Mouse (Mus musculus) heart, adult 2 months (tissue): ENCODE results near the gene 2210011C24Rik. TPM values are rescaled to one million over a fixed set of nuclear protein-coding genes. Genes with fewer than 3 reads are reported as not detected.
A peak's percentile ranks its signal among the peaks of the same experiment; 100 is the strongest.

ENCODE experiments used
- DNase-seq, 2 experiments: peaks; one replicate each; pipeline ENCODE4 v3.0.0; 2021
- H3K27ac ChIP-seq: fragments of 200-600 bp; 2 replicates; pipeline ENCODE4 v1.8.1; 2022
- H3K27me3 ChIP-seq: fragments of 200-500 bp; 2 replicates; pipeline ENCODE4 v1.6.1; 2012; ENCODE audit warnings: mild to moderate bottlenecking, low read length, inconsistent platforms, mixed read lengths; ENCODE audit not compliant: control insufficient read depth, insufficient read depth
- H3K36me3 ChIP-seq: fragments of 200-500 bp; 2 replicates; pipeline ENCODE4 v1.6.1; 2012; ENCODE audit warnings: low read length, inconsistent platforms; ENCODE audit not compliant: control insufficient read depth, insufficient read depth
- H3K4me1 ChIP-seq: fragments of 200-500 bp; 2 replicates; pipeline ENCODE4 v1.6.1; 2011; ENCODE audit warnings: low read length; ENCODE audit not compliant: control insufficient read depth, insufficient read depth
- H3K4me3 ChIP-seq: fragments of 200-600 bp; 2 replicates; pipeline ENCODE4 v1.8.1; 2022
- H3K79me2 ChIP-seq: fragments of 200-500 bp; replicated peaks from 2 replicates; pipeline ENCODE4 v1.6.1; 2012; ENCODE audit warnings: mild to moderate bottlenecking, inconsistent platforms, low read length, moderate library complexity, mixed read lengths; ENCODE audit not compliant: control insufficient read depth, insufficient read depth
- H3K9ac ChIP-seq: fragments of 200-500 bp; 2 replicates; pipeline ENCODE4 v1.6.1; 2012; ENCODE audit warnings: low read depth, mild to moderate bottlenecking, control low read depth, inconsistent platforms, low read length, mixed read lengths
- CTCF ChIP-seq: fragments of 200-600 bp; IDR thresholded peaks from 2 replicates; pipeline ENCODE4 v1.8.1; 2022; ENCODE audit warnings: antibody characterized with exemption, mild to moderate bottlenecking, moderate library complexity
- EP300 ChIP-seq: fragments of 200-500 bp; IDR thresholded peaks from 2 replicates; pipeline ENCODE4 v1.6.1; 2011; ENCODE audit warnings: low read depth, low read length, control low read depth; ENCODE audit not compliant: insufficient read depth
- POLR2A ChIP-seq: fragments of 200-500 bp; IDR thresholded peaks from 2 replicates; pipeline ENCODE4 v1.6.1; 2011; ENCODE audit warnings: mild to moderate bottlenecking, low read depth, low read length, control low read depth; ENCODE audit not compliant: insufficient read depth
- WGBS: fragments of 180-500 bp; shearing (Covaris S2); methylation state at CpG from one replicate; pipeline ENCODE4 v1.1.7; 2018; 5-methylcytosine and 5-hydroxymethylcytosine counted together
- intact Hi-C: fragments of 180-260 bp; cut with DNase I; formaldehyde crosslinking; loops from one replicate; pipeline ENCODE4 v1.15.1; 2025
- polyA plus RNA-seq: library from polyadenylated mRNA; depleted of rRNA; stranded (reverse); fragments of >200 nt; gene quantifications from 2 replicates; pipeline ENCODE4 v1.2.3, GENCODE M21; 2012
- total RNA-seq, 2 experiments: library from RNA; stranded (reverse); gene quantifications; 2 replicates each; pipeline ENCODE4 v1.2.3; 2021

2210011C24Rik gene
- total and polyA plus RNA-seq, 3 experiments, result 1.2 to 3.7 (median 2.2) TPM

GRCm38 (mm10) chr8:83976101-83976630 is 35.8 kb downstream of the 2210011C24Rik start:
- Histone ChIP-seq H3K27me3 (no peaks in the 10 kb centered on the region), H3K9ac (no peak overlapping the region), H3K79me2 (peaks cover 6% of the 10 kb centered on the region), H3K27ac (peak overlapping the region; percentile 15; the same call in 1 of the 2 replicates), H3K36me3 (no peaks in the 10 kb centered on the region), H3K4me3 (no peak overlapping the region), H3K4me1 (peaks cover 18% of the 10 kb centered on the region)
- TF ChIP-seq CTCF (peak; percentile 70), POLR2A (no peak), EP300 (no peak)
- WGBS, result 56% methylated on average over 4 of the region's 4 CpGs
- DNase-seq, result peak; percentile 44 to 49
- intact Hi-C loops, result no loop called here

- H3K4me1 ChIP-seq, result peaks cover 17% of the 10 kb centered on the region
- peaks cover 6% of the 10 kb centered on the region for H3K79me2 ChIP-seq
- H3K27ac ChIP-seq, result no peak overlapping the region
- no peaks in the 10 kb centered on the region for H3K27me3 ChIP-seq
- DNase-seq, result peak in 1 of 2 experiments; percentile 23
- 67% methylated on average over 4 of the region's 4 CpGs for WGBS
- TF ChIP-seq EP300, result no peak
- TF ChIP-seq CTCF, result no peak
- intact Hi-C loops, result loop anchor here (2.0 kb wide), 1 partner anchor 22 kb away; the partner anchor contains the start of gene Samd1
- H3K4me3 ChIP-seq, result no peak overlapping the region
- no peaks in the 10 kb centered on the region for H3K36me3 ChIP-seq
- H3K9ac ChIP-seq, result no peak overlapping the region
Measured at GRCm38 (mm10) chr8:83974521-83974920, 37.5 kb downstream of the 2210011C24Rik start.

- H3K79me2 ChIP-seq, result peaks cover 6% of the 10 kb centered on the region; the same call in 1 of the 2 replicates
- intact Hi-C loops, result loop anchor here (2.0 kb wide), 1 partner anchor 23 kb away; the partner anchor contains the start of gene Samd1
- TF ChIP-seq POLR2A (0 out of 2 replicates have a peak, but pooled peaks have one; percentile 7), CTCF (no peak)
- H3K36me3 ChIP-seq, result no peaks in the 10 kb centered on the region
- H3K9ac ChIP-seq, result peak overlapping the region; percentile 97
- peak in 1 of 2 experiments; percentile 45 for DNase-seq
- H3K27ac ChIP-seq, result peak overlapping the region; percentile 81
- peak overlapping the region; percentile 72 for H3K4me3 ChIP-seq
- 2% methylated on average over 37 of the region's 37 CpGs for WGBS
- H3K4me1 ChIP-seq, result peaks cover 13% of the 10 kb centered on the region
- no peaks in the 10 kb centered on the region for H3K27me3 ChIP-seq
Measured at GRCm38 (mm10) chr8:83973161-83974031, 38.6 kb downstream of the 2210011C24Rik start.

GRCm38 (mm10) chr8:83972150-83973120 is 39.5 kb downstream of the 2210011C24Rik start, which contains the start of gene Prkaca:
Prkaca (plus strand) TSS chr8:83972993.
- peak within 1 kb of the TSS; percentile 85 for H3K27ac ChIP-seq
- intact Hi-C loops, result no loop called here
- H3K4me3 ChIP-seq, result peak within 1 kb of the TSS; percentile 74
- H3K4me1 ChIP-seq, result peaks cover 8% of the 10 kb centered on the region
- peak; percentile 95 to 100 for DNase-seq
- no peaks in the 10 kb centered on the region for H3K27me3 ChIP-seq
- H3K79me2 ChIP-seq, result peaks cover 6% of the 10 kb centered on the region; the same call in 1 of the 2 replicates
- under 1% methylated on average over 83 of the region's 94 CpGs for WGBS
- no peak for TF ChIP-seq EP300
- peak; percentile 46; the same call in 1 of the 2 replicates for TF ChIP-seq POLR2A
- H3K9ac ChIP-seq, result peak within 1 kb of the TSS; percentile 97
- H3K36me3 ChIP-seq, result no peaks in the 10 kb centered on the region

GRCm38 (mm10) chr8:83971661-83972060 is 40.3 kb downstream of the 2210011C24Rik start:
- no peaks in the 10 kb centered on the region for H3K36me3 ChIP-seq
- peak overlapping the region; percentile 85; the same call in 1 of the 2 replicates for H3K27ac ChIP-seq
- H3K4me3 ChIP-seq, result peak overlapping the region; percentile 74
- peaks cover 6% of the 10 kb centered on the region; the same call in 1 of the 2 replicates for H3K79me2 ChIP-seq
- peak overlapping the region; percentile 97 for H3K9ac ChIP-seq
- no peak for DNase-seq
- no peaks in the 10 kb centered on the region for H3K27me3 ChIP-seq
- no peak for TF ChIP-seq EP300
- TF ChIP-seq POLR2A, result no peak
- no peak for TF ChIP-seq CTCF
- intact Hi-C loops, result no loop called here
- 80% methylated on average over 6 of the region's 6 CpGs for WGBS
- peaks cover 2% of the 10 kb centered on the region for H3K4me1 ChIP-seq
